Mouse (Mus musculus): ENCODE data around the gene Zfp346. TPM values are rescaled to one million over a fixed set of nuclear protein-coding genes. Genes with fewer than 3 reads are reported as not detected.

Zfp346 gene
- polyA plus RNA-seq, 1 experiment = 4.1 TPM

DNA sequence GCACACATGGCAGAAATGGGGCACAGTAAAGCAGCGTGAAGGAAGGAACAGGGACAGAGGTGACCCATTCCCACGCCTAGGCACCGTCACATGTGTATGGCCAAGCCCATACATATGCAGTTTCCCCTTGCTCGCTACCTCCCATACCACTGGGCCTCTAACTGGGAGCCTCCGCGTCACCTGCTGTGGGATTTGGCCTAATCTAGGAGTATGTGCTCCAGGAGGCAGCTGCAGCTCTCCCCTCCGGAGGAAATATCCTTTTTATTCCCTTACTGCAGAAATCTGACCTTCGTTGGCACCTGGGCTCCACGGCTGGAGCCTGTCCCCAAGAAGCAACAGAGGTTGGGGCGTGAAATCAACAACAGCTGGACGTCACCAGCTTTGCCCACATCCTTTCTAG, 69.2 kb downstream of the Zfp346 start:
- H3K4me3 ChIP-seq (ENCODE audit: low read depth, low read length) = no peak overlapping the region
- no peaks in the 10 kb centered on the region for H3K36me3 ChIP-seq (ENCODE audit: control insufficient read depth, insufficient read depth, low read length)
- no peak overlapping the region for H3K27ac ChIP-seq (ENCODE audit: insufficient read depth, low read depth, low read length)
- H3K27me3 ChIP-seq (ENCODE audit: control insufficient read depth, insufficient read depth, low read length) = no peaks in the 10 kb centered on the region; the same call in 1 of the 2 replicates
- peaks cover 4% of the 10 kb centered on the region for H3K4me1 ChIP-seq (ENCODE audit: control insufficient read depth, insufficient read depth, insufficient read length, low read length)
- 90% methylated on average over 11 of the region's 11 CpGs for WGBS
- TF ChIP-seq CTCF (IDR thresholded peaks at IDR 0.05; ENCODE audit: extremely low read depth, insufficient read length, insufficient replicate concordance, low read depth, low read length) = no peak
- TF ChIP-seq POLR2A (IDR thresholded peaks at IDR 0.05; ENCODE audit: low read depth, low read length) = no peak

GRCm38 (mm10) chr13:55176265-55176664, 71.2 kb downstream of the Zfp346 start:
- TF ChIP-seq POLR2A (IDR thresholded peaks at IDR 0.05; ENCODE audit: low read depth, low read length) (no peak), CTCF (IDR thresholded peaks at IDR 0.05; ENCODE audit: extremely low read depth, insufficient read length, insufficient replicate concordance, low read depth, low read length) (no peak)
- WGBS = 80% methylated on average over 6 of the region's 6 CpGs

DNA sequence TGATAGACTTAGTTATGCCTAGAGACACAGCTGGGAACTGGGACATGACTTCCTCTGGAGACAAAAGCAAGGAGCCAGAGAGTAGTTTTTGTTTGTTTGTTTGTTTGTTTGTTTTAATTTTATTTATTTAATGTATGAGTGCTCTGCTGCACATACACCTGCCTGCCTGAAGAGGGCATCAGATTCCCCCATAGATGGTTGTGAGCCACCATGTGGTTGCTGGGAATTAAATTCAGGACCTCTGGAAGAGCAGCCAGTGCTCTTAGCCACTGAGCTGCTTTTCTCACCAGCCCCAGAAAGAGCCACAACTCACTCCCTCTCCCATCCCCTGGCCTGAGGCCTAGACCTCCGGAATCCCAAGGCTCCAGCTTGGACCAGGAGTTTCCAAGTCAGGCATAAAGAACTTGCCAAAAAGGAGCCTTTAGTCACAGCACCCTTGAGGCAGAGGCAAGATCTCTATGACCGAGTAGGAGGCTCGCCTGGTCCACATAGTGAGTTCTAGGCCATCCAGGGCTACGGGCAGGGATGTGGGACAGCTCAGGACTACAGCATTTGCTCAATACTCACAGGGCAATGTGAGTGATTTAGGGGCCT, 72.9 kb downstream of the Zfp346 start:
- 65% methylated on average over 4 of the region's 4 CpGs for WGBS
- Histone ChIP-seq H3K27ac (ENCODE audit: insufficient read depth, low read depth, low read length) (no peak overlapping the region), H3K36me3 (ENCODE audit: control insufficient read depth, insufficient read depth, low read length) (no peaks in the 10 kb centered on the region)

More at GRCm38 (mm10) chr13:55176265-55176664, 71.2 kb downstream of the Zfp346 start:
- H3K36me3 ChIP-seq (ENCODE audit: control insufficient read depth, insufficient read depth, low read length) = no peaks in the 10 kb centered on the region
- no peak overlapping the region for H3K4me3 ChIP-seq (ENCODE audit: low read depth, low read length)
- peaks cover 4% of the 10 kb centered on the region for H3K4me1 ChIP-seq (ENCODE audit: control insufficient read depth, insufficient read depth, insufficient read length, low read length)
- H3K27ac ChIP-seq (ENCODE audit: insufficient read depth, low read depth, low read length) = no peak overlapping the region
- no peaks in the 10 kb centered on the region; the same call in 1 of the 2 replicates for H3K27me3 ChIP-seq (ENCODE audit: control insufficient read depth, insufficient read depth, low read length)

DNA sequence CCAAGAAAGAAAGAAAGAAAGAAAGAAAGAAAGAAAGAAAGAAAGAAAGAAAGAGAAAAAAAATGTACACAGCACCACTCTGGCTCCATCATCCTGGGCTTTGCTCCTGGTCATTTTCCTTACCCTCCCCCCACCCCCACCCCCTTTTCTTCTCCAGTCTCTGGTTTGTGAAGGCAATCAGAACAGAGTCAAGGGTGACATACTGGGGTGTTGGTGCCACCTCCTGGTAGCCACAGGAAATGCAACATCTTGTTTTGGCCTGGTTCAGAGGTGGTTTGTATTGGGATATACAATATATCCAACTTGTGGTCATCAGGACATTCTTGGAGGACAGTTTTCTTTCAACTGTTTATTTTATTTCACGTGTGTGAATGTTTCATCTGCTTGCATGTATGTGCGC, 73.4 kb downstream of the Zfp346 start:
- Histone ChIP-seq H3K36me3 (ENCODE audit: control insufficient read depth, insufficient read depth, low read length) (no peaks in the 10 kb centered on the region), H3K4me3 (ENCODE audit: low read depth, low read length) (no peak overlapping the region), H3K27ac (ENCODE audit: insufficient read depth, low read depth, low read length) (no peak overlapping the region), H3K4me1 (ENCODE audit: control insufficient read depth, insufficient read depth, insufficient read length, low read length) (0 out of 2 replicates have a peak, but pooled peaks cover 2% of the 10 kb centered on the region), H3K27me3 (ENCODE audit: control insufficient read depth, insufficient read depth, low read length) (no peaks in the 10 kb centered on the region)
- WGBS = 41% methylated on average over 2 of the region's 2 CpGs
- TF ChIP-seq CTCF (IDR thresholded peaks at IDR 0.05; ENCODE audit: extremely low read depth, insufficient read length, insufficient replicate concordance, low read depth, low read length) (peak; percentile 53; the same call in 1 of the 2 replicates), POLR2A (IDR thresholded peaks at IDR 0.05; ENCODE audit: low read depth, low read length) (no peak)

More for the DNA sequence above, 72.9 kb downstream of the Zfp346 start:
- TF ChIP-seq CTCF (IDR thresholded peaks at IDR 0.05; ENCODE audit: extremely low read depth, insufficient read length, insufficient replicate concordance, low read depth, low read length) = no peak
- TF ChIP-seq POLR2A (IDR thresholded peaks at IDR 0.05; ENCODE audit: low read depth, low read length) = no peak
- Histone ChIP-seq H3K27me3 (ENCODE audit: control insufficient read depth, insufficient read depth, low read length) (no peaks in the 10 kb centered on the region), H3K4me1 (ENCODE audit: control insufficient read depth, insufficient read depth, insufficient read length, low read length) (0 out of 2 replicates have a peak, but pooled peaks cover 2% of the 10 kb centered on the region), H3K4me3 (ENCODE audit: low read depth, low read length) (no peak overlapping the region)

DNA sequence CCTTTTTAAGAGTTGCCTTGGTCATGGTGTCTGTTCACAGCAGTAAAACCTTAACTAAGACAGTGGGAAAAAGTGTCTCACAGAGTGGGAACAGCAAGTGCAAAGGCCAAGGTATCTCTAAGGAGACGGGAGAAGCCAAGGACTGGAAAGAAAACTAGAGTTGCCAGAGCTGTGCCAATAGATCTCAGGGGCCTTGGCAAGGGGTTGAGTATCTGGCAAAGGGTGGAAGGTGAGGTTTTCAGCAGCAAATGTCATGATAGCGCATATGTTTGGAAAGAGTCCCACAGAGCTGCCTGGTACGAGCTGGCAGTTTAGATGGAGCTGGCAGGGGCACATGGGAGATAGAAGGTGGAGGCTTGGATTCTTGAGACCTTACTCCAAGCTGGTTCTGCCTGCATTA, 74.5 kb downstream of the Zfp346 start:
- Histone ChIP-seq H3K4me1 (ENCODE audit: control insufficient read depth, insufficient read depth, insufficient read length, low read length) (0 out of 2 replicates have a peak, but pooled peaks cover 2% of the 10 kb centered on the region), H3K27me3 (ENCODE audit: control insufficient read depth, insufficient read depth, low read length) (no peaks in the 10 kb centered on the region), H3K36me3 (ENCODE audit: control insufficient read depth, insufficient read depth, low read length) (no peaks in the 10 kb centered on the region), H3K27ac (ENCODE audit: insufficient read depth, low read depth, low read length) (no peak overlapping the region), H3K4me3 (ENCODE audit: low read depth, low read length) (no peak overlapping the region)
- TF ChIP-seq CTCF (IDR thresholded peaks at IDR 0.05; ENCODE audit: extremely low read depth, insufficient read length, insufficient replicate concordance, low read depth, low read length) (no peak), POLR2A (IDR thresholded peaks at IDR 0.05; ENCODE audit: low read depth, low read length) (no peak)
- WGBS = 87% methylated on average over 3 of the region's 3 CpGs

DNA sequence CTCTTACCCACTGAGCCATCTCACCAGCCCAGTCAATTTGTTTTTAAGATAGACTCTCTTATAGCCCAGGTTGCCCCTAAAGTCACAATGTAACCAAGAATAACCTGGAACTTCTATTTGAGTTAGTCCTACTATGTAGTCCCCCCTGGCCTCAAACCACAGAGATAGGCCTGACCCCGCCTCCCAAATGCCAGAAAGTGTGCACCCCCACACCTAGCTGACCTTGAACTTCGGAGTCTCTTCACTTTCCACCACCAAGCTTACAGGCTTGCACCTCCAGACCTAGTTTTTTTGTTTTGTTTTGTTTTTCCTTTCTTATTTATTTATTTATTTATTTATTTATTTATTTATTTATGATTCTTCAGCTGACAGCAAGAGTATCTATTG, 76.7 kb downstream of the Zfp346 start:
- Histone ChIP-seq H3K36me3 (ENCODE audit: control insufficient read depth, insufficient read depth, low read length) (no peaks in the 10 kb centered on the region), H3K27me3 (ENCODE audit: control insufficient read depth, insufficient read depth, low read length) (no peaks in the 10 kb centered on the region), H3K4me3 (ENCODE audit: low read depth, low read length) (peak overlapping the region; percentile 12; the same call in 1 of the 2 replicates), H3K4me1 (ENCODE audit: control insufficient read depth, insufficient read depth, insufficient read length, low read length) (0 out of 2 replicates have a peak, but pooled peaks cover 2% of the 10 kb centered on the region), H3K27ac (ENCODE audit: insufficient read depth, low read depth, low read length) (peak overlapping the region; percentile 87; the same call in 1 of the 2 replicates)
- 63% methylated on average over 2 of the region's 2 CpGs for WGBS
- TF ChIP-seq CTCF (IDR thresholded peaks at IDR 0.05; ENCODE audit: extremely low read depth, insufficient read length, insufficient replicate concordance, low read depth, low read length) (no peak), POLR2A (IDR thresholded peaks at IDR 0.05; ENCODE audit: low read depth, low read length) (no peak)

GRCm38 (mm10) chr13:55182173-55182894, 77.2 kb downstream of the Zfp346 start:
- Histone ChIP-seq H3K36me3 (ENCODE audit: control insufficient read depth, insufficient read depth, low read length) (no peaks in the 10 kb centered on the region), H3K4me1 (ENCODE audit: control insufficient read depth, insufficient read depth, insufficient read length, low read length) (0 out of 2 replicates have a peak, but pooled peaks cover 2% of the 10 kb centered on the region), H3K4me3 (ENCODE audit: low read depth, low read length) (peak overlapping the region; percentile 57), H3K27ac (ENCODE audit: insufficient read depth, low read depth, low read length) (peak overlapping the region; percentile 87), H3K27me3 (ENCODE audit: control insufficient read depth, insufficient read depth, low read length) (no peaks in the 10 kb centered on the region)
- WGBS = 5% methylated on average over 23 of the region's 23 CpGs
- TF ChIP-seq POLR2A (IDR thresholded peaks at IDR 0.05; ENCODE audit: low read depth, low read length) (peak; percentile 66; the same call in 1 of the 2 replicates), CTCF (IDR thresholded peaks at IDR 0.05; ENCODE audit: extremely low read depth, insufficient read length, insufficient replicate concordance, low read depth, low read length) (peak; percentile 59; the same call in 1 of the 2 replicates)

Data from small intestine, adult 2 months (tissue).